Mouse (Mus musculus): ENCODE measurements at regions not wholly inside any gene's neighbourhood (a gene's known extent, or its start where the extent isn't known, plus 50 kb on each side); places are given as distances from the start of the nearest gene placed in this dataset.

GRCm38 (mm10) chr7:129862966-129863365 is 271.3 kb downstream of the Wdr11 start:
- WGBS = 43% methylated on average over 1 of the region's 1 CpGs
- H3K9ac ChIP-seq (ENCODE audit: low read depth, low read length) = no peak overlapping the region

DNA sequence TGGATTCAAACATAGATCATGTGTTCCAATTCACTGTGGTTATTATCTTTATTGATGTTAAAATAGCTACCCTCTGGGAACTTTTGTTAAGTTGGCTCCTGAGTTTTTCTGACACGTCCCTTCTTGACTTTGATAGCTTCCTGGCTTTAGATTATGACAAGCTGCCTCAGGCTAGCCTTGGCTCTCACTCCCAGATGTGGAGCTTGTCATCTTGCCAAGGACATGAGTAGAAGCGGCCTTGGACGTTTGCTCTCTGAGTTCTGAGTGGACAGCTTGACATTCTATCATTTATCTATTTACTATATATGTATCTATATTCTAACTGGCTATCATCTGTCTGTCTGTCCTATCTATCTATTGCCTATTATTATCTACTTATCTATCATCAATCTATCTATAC is 273.9 kb downstream of the Wdr11 start:
- Histone ChIP-seq H3K9me3 (ENCODE audit: control insufficient read depth, low read length) (no peaks in the 10 kb centered on the region), H3K4me3 (ENCODE audit: low read length) (no peak overlapping the region), H3K27me3 (replicated peaks; ENCODE audit: control insufficient read depth, insufficient read depth, low read length) (no peaks in the 10 kb centered on the region), H3K9ac (ENCODE audit: low read depth, low read length) (no peak overlapping the region), H3K36me3 (ENCODE audit: control insufficient read depth, insufficient read depth, low read length) (no peaks in the 10 kb centered on the region), H3K4me2 (ENCODE audit: low read length) (no peak overlapping the region), H3K4me1 (ENCODE audit: control insufficient read depth, insufficient read depth, low read depth, low read length) (no peaks in the 10 kb centered on the region), H3K27ac (ENCODE audit: low read depth, low read length) (no peak overlapping the region)
- no peak for ATAC-seq
- 88% methylated on average over 3 of the region's 3 CpGs for WGBS

More at GRCm38 (mm10) chr7:129862966-129863365, 271.3 kb downstream of the Wdr11 start:
- Histone ChIP-seq H3K4me1 (ENCODE audit: control insufficient read depth, insufficient read depth, low read depth, low read length) (no peaks in the 10 kb centered on the region), H3K27me3 (replicated peaks; ENCODE audit: control insufficient read depth, insufficient read depth, low read length) (no peaks in the 10 kb centered on the region), H3K9me3 (ENCODE audit: control insufficient read depth, low read length) (no peaks in the 10 kb centered on the region), H3K4me2 (ENCODE audit: low read length) (no peak overlapping the region), H3K4me3 (ENCODE audit: low read length) (no peak overlapping the region), H3K27ac (ENCODE audit: low read depth, low read length) (no peak overlapping the region), H3K36me3 (ENCODE audit: control insufficient read depth, insufficient read depth, low read length) (no peaks in the 10 kb centered on the region)
- no peak for ATAC-seq

- Histone ChIP-seq H3K4me3 (ENCODE audit: low read length) (no peak overlapping the region), H3K4me2 (ENCODE audit: low read length) (no peak overlapping the region), H3K27ac (ENCODE audit: low read depth, low read length) (no peak overlapping the region), H3K4me1 (ENCODE audit: control insufficient read depth, insufficient read depth, low read depth, low read length) (no peaks in the 10 kb centered on the region), H3K9ac (ENCODE audit: low read depth, low read length) (no peak overlapping the region), H3K9me3 (ENCODE audit: control insufficient read depth, low read length) (no peaks in the 10 kb centered on the region), H3K27me3 (replicated peaks; ENCODE audit: control insufficient read depth, insufficient read depth, low read length) (no peaks in the 10 kb centered on the region), H3K36me3 (ENCODE audit: control insufficient read depth, insufficient read depth, low read length) (no peaks in the 10 kb centered on the region)
- no peak for ATAC-seq
- WGBS = 82% methylated on average over 11 of the region's 11 CpGs
Measured at GRCm38 (mm10) chr7:129872208-129872790, 280.6 kb downstream of the Wdr11 start.

- no peaks in the 10 kb centered on the region for H3K27me3 ChIP-seq (replicated peaks; ENCODE audit: control insufficient read depth, insufficient read depth, low read length)
- H3K36me3 ChIP-seq (ENCODE audit: control insufficient read depth, insufficient read depth, low read length) = no peaks in the 10 kb centered on the region
- H3K4me2 ChIP-seq (ENCODE audit: low read length) = no peak overlapping the region
- no peak overlapping the region for H3K27ac ChIP-seq (ENCODE audit: low read depth, low read length)
- WGBS = 84% methylated on average over 7 of the region's 7 CpGs
- no peaks in the 10 kb centered on the region for H3K9me3 ChIP-seq (ENCODE audit: control insufficient read depth, low read length)
- no peaks in the 10 kb centered on the region for H3K4me1 ChIP-seq (ENCODE audit: control insufficient read depth, insufficient read depth, low read depth, low read length)
- no peak overlapping the region for H3K9ac ChIP-seq (ENCODE audit: low read depth, low read length)
- no peak for ATAC-seq
- H3K4me3 ChIP-seq (ENCODE audit: low read length) = no peak overlapping the region
Measured at GRCm38 (mm10) chr7:129876202-129876851, 284.7 kb downstream of the Wdr11 start.

DNA sequence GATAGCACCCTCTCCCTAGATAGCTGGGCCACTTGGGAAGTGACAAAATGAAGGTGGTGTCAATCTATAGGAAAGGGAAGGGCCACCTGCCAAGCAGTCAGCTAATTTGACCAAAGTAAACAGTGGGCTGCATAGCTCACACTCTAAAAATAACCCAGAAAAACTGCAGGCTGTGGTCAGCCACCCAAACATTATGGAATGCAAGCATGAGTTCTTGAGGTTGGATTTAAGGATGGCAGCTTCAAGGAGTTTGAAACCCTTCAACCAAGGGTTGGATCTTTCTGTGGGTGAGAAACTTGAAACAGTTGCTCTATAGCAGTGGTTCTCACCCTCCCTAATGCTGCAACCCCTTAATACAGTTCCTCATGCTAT is 285.2 kb downstream of the Wdr11 start:
- H3K27ac ChIP-seq (ENCODE audit: low read depth, low read length) = no peak overlapping the region
- ATAC-seq = no peak
- H3K4me1 ChIP-seq (ENCODE audit: control insufficient read depth, insufficient read depth, low read depth, low read length) = no peaks in the 10 kb centered on the region
- no peak overlapping the region for H3K4me3 ChIP-seq (ENCODE audit: low read length)
- no peaks in the 10 kb centered on the region for H3K36me3 ChIP-seq (ENCODE audit: control insufficient read depth, insufficient read depth, low read length)
- no peak overlapping the region for H3K9ac ChIP-seq (ENCODE audit: low read depth, low read length)
- no peaks in the 10 kb centered on the region for H3K9me3 ChIP-seq (ENCODE audit: control insufficient read depth, low read length)
- no peaks in the 10 kb centered on the region for H3K27me3 ChIP-seq (replicated peaks; ENCODE audit: control insufficient read depth, insufficient read depth, low read length)
- H3K4me2 ChIP-seq (ENCODE audit: low read length) = no peak overlapping the region

- Histone ChIP-seq H3K9ac (ENCODE audit: low read depth, low read length) (no peak overlapping the region), H3K27me3 (replicated peaks; ENCODE audit: control insufficient read depth, insufficient read depth, low read length) (no peaks in the 10 kb centered on the region), H3K4me2 (ENCODE audit: low read length) (no peak overlapping the region), H3K36me3 (ENCODE audit: control insufficient read depth, insufficient read depth, low read length) (no peaks in the 10 kb centered on the region), H3K4me1 (ENCODE audit: control insufficient read depth, insufficient read depth, low read depth, low read length) (no peaks in the 10 kb centered on the region), H3K4me3 (ENCODE audit: low read length) (no peak overlapping the region), H3K9me3 (ENCODE audit: control insufficient read depth, low read length) (peaks cover 3% of the 10 kb centered on the region; the same call in 1 of the 2 replicates), H3K27ac (ENCODE audit: low read depth, low read length) (no peak overlapping the region; the same call in 1 of the 2 replicates)
- ATAC-seq = no peak
- 68% methylated on average over 7 of the region's 7 CpGs for WGBS
Measured at GRCm38 (mm10) chr7:129896291-129896690, 304.6 kb downstream of the Wdr11 start.

- Histone ChIP-seq H3K4me3 (ENCODE audit: low read length) (no peak overlapping the region), H3K9me3 (ENCODE audit: control insufficient read depth, low read length) (no peaks in the 10 kb centered on the region), H3K27me3 (replicated peaks; ENCODE audit: control insufficient read depth, insufficient read depth, low read length) (no peaks in the 10 kb centered on the region), H3K4me2 (ENCODE audit: low read length) (no peak overlapping the region), H3K9ac (ENCODE audit: low read depth, low read length) (no peak overlapping the region), H3K27ac (ENCODE audit: low read depth, low read length) (no peak overlapping the region), H3K36me3 (ENCODE audit: control insufficient read depth, insufficient read depth, low read length) (no peaks in the 10 kb centered on the region), H3K4me1 (ENCODE audit: control insufficient read depth, insufficient read depth, low read depth, low read length) (no peaks in the 10 kb centered on the region)
- 84% methylated on average over 3 of the region's 3 CpGs for WGBS
- no peak for ATAC-seq
Measured at GRCm38 (mm10) chr7:129897511-129897910, 305.8 kb downstream of the Wdr11 start.

DNA sequence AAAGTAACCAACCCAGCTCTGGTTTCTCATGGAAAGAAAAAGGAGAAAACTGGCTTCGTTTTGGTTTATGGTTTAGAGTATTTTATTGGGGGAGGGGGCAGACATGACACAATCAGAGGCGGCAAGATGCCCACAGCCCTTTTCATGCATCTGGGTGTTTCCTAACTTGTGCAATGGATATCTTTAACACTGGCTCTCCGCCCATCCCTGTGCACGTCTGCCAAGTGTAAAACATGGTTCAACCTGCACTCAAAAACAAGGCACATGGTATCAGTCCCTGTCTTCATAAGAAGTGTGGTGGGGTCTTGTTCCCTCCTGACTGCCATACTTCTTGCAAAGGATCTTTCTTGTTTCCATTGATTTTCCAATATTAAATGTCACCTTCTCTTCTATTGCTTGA is 310.6 kb downstream of the Wdr11 start:
- H3K27me3 ChIP-seq (replicated peaks; ENCODE audit: control insufficient read depth, insufficient read depth, low read length) = no peaks in the 10 kb centered on the region
- H3K4me1 ChIP-seq (ENCODE audit: control insufficient read depth, insufficient read depth, low read depth, low read length) = no peaks in the 10 kb centered on the region
- H3K9ac ChIP-seq (ENCODE audit: low read depth, low read length) = no peak overlapping the region
- no peaks in the 10 kb centered on the region for H3K36me3 ChIP-seq (ENCODE audit: control insufficient read depth, insufficient read depth, low read length)
- 81% methylated on average over 4 of the region's 4 CpGs for WGBS
- H3K9me3 ChIP-seq (ENCODE audit: control insufficient read depth, low read length) = no peaks in the 10 kb centered on the region
- H3K27ac ChIP-seq (ENCODE audit: low read depth, low read length) = no peak overlapping the region
- H3K4me3 ChIP-seq (ENCODE audit: low read length) = no peak overlapping the region
- ATAC-seq = no peak
- no peak overlapping the region for H3K4me2 ChIP-seq (ENCODE audit: low read length)

DNA sequence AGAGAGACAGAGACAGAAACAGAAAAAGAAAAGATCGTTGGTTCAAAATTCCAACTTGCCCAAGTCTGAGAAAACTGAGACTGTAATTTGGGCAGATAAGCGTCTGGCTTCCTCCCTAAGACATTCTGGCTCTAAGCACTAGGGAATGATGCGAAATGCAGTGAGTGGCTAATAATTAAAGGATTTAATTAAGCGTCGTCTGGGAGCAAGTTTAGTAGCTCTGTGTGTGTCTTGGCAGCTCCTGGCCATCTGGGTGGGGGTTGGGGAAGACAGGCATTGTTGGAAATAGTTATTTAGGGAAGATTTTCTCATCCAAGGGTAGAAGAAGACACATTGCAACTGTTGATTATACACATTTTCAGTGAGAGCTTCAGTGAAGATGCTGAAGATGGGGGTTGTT is 311.5 kb downstream of the Wdr11 start:
- WGBS = 40% methylated on average over 5 of the region's 5 CpGs
- Histone ChIP-seq H3K9me3 (ENCODE audit: control insufficient read depth, low read length) (no peaks in the 10 kb centered on the region), H3K27me3 (replicated peaks; ENCODE audit: control insufficient read depth, insufficient read depth, low read length) (no peaks in the 10 kb centered on the region), H3K4me1 (ENCODE audit: control insufficient read depth, insufficient read depth, low read depth, low read length) (no peaks in the 10 kb centered on the region), H3K27ac (ENCODE audit: low read depth, low read length) (no peak overlapping the region), H3K36me3 (ENCODE audit: control insufficient read depth, insufficient read depth, low read length) (no peaks in the 10 kb centered on the region), H3K4me2 (ENCODE audit: low read length) (no peak overlapping the region), H3K4me3 (ENCODE audit: low read length) (no peak overlapping the region), H3K9ac (ENCODE audit: low read depth, low read length) (no peak overlapping the region)
- ATAC-seq = no peak

Measured in hindbrain, embryonic 16.5 days (tissue).